Mouse (Mus musculus) limb, embryonic 14.5 days (tissue): ENCODE data around the gene Sult1b1. TPM values are rescaled to one million over a fixed set of nuclear protein-coding genes. Genes with fewer than 3 reads are reported as not detected.
"Not testable (repeated sequence)": the region's sequence is repeated elsewhere in the genome, so short reads cannot be mapped to it uniquely, and the experiment has no call there.

Experiments used
- ATAC-seq: fragments of 200-750 bp; cut with Nextera tagmentation; 2 replicates; pipeline ENCODE4 v1.8.0; 2017; ENCODE audit warnings: low read depth, moderate number of reproducible peaks, moderate TSS enrichment; ENCODE audit not compliant: low FRiP score
- DNase-seq: peaks from one replicate; pipeline ENCODE4 v3.0.0-alpha.2; 2015; ENCODE audit warnings: low spot score
- H3K27ac ChIP-seq: fragments of 300-500 bp; sonication (generic); replicated peaks from 2 replicates; pipeline ENCODE4 v1.5.1; 2014; ENCODE audit warnings: low read depth, mild to moderate bottlenecking, low read length, moderate library complexity, mixed read lengths
- H3K27me3 ChIP-seq: fragments of 300-500 bp; sonication (generic); 2 replicates; pipeline ENCODE4 v1.6.1; 2014; ENCODE audit warnings: low read length, mixed read lengths; ENCODE audit not compliant: control insufficient read depth, insufficient read depth
- H3K36me3 ChIP-seq: fragments of 300-500 bp; sonication (generic); 2 replicates; pipeline ENCODE4 v1.6.1; 2014; ENCODE audit warnings: mild to moderate bottlenecking, low read length, moderate library complexity, mixed read lengths; ENCODE audit not compliant: control insufficient read depth, insufficient read depth
- H3K4me1 ChIP-seq: fragments of 300-500 bp; sonication (generic); 2 replicates; pipeline ENCODE4 v1.6.1; 2014; ENCODE audit warnings: antibody characterized with exemption, low read length, mixed read lengths; ENCODE audit not compliant: control insufficient read depth, insufficient read depth
- H3K4me2 ChIP-seq: fragments of 300-500 bp; sonication (generic); replicated peaks from 2 replicates; pipeline ENCODE4 v1.6.1; 2014; ENCODE audit warnings: low read depth, mild to moderate bottlenecking, low read length, moderate library complexity; ENCODE audit not compliant: severe bottlenecking
- H3K4me3 ChIP-seq: fragments of 300-500 bp; sonication (generic); replicated peaks from 2 replicates; pipeline ENCODE4 v1.5.1; 2014; ENCODE audit warnings: low read length
- H3K9ac ChIP-seq: fragments of 300-500 bp; sonication (generic); 2 replicates; pipeline ENCODE4 v1.6.1; 2014; ENCODE audit warnings: mild to moderate bottlenecking, low read depth, low read length, moderate library complexity; ENCODE audit not compliant: severe bottlenecking
- H3K9me3 ChIP-seq: fragments of 300-500 bp; sonication (generic); 2 replicates; pipeline ENCODE4 v1.6.1; 2016; ENCODE audit warnings: low read length; ENCODE audit not compliant: control insufficient read depth
- POLR2A ChIP-seq: fragments of 200-500 bp; IDR thresholded peaks from 2 replicates; pipeline ENCODE4 v1.8.0; 2012; ENCODE audit warnings: inconsistent platforms, mild to moderate bottlenecking, moderate library complexity, borderline replicate concordance; ENCODE audit not compliant: insufficient read depth, insufficient read length; ENCODE audit errors: extremely low read depth
- WGBS: fragments of 180-500 bp; shearing (Covaris S2); extraction: QIAGEN DNeasy Blood & Tissue Kit; methylation state at CpG from one replicate; pipeline ENCODE4 v1.1.7; 2014; 5-methylcytosine and 5-hydroxymethylcytosine counted together
- polyA plus RNA-seq, 2 experiments: library from polyadenylated mRNA; depleted of rRNA in 1 of 2; stranded (reverse) in 1 of 2; unstranded in 1 of 2; fragments of >200 nt; fragmentation: Nextera tagmentation in 1 of 2; extraction: Ambion mirVana in 1 of 2; gene quantifications; 2 replicates each; pipeline versions ENCODE4 v1.2.1 to v1.2.3; 2012 to 2014

Gene Sult1b1
- polyA plus RNA-seq, 2 experiments, result not detected

DNA sequence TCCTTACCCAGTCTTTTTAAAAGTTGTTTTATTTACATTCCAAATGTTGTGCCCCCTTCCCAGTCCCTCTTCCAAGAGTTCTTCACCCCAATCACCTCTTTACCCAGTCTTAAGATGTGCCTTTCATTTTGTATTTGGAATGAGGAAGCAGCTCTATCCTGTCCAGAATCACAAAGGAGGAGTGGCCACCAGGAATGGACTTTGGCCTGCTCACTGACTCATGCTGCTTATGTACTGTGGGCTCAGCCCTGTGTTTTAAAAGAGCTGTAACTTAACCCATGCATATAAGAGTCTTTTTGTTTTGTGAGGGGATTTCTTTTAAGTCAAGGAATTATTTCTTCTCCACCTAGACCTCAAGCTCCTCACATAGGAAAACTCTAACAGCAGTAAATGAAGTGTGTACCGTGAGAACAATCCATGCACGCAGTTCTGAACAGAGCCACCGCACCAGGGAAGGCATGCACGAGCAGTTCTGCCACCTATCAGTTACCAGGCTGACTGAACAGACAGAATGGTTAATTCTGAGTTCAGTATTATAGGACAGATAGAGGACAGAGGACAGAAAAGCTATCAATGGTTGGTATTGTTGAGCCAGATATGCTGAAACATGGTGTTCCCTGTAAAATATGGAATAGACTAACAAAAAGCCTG, 1.9 kb downstream of the Sult1b1 start:
- Histone ChIP-seq H3K4me1 (no peaks in the 10 kb centered on the region), H3K27ac (no peak overlapping the region), H3K27me3 (no peaks in the 10 kb centered on the region), H3K9ac (no peak overlapping the region), H3K4me3 (no peak overlapping the region), H3K9me3 (no peaks in the 10 kb centered on the region), H3K4me2 (no peak overlapping the region), H3K36me3 (no peaks in the 10 kb centered on the region)
- TF ChIP-seq POLR2A, result no peak
- ATAC-seq (no peak), DNase-seq (no peak)
- 80% methylated on average over 4 of the region's 4 CpGs for WGBS

DNA sequence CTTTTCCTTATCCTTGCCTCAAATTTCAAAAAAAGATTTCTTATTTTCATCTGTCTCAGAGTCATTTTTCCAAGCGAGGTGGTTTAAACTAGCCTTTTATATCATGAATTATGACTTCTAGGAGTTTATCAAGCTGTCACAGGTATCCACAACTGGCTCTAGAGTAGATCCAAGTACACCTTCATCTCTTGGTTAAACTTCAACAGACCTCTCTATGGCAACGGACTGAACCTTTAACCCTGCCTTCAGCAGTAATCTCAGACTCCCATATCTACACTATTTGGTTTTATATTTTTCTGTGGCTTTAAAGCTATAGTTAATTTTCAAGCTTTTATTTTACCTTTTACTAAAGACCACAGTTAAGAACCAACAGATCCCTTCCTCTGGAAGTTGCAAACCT, 5.7 kb downstream of the Sult1b1 start:
- ATAC-seq (no peak), DNase-seq (no peak)
- WGBS, result 68% methylated on average over 2 of the region's 2 CpGs
- Histone ChIP-seq H3K27me3 (no peaks in the 10 kb centered on the region), H3K4me2 (no peak overlapping the region), H3K9ac (no peak overlapping the region), H3K4me3 (no peak overlapping the region), H3K4me1 (no peaks in the 10 kb centered on the region), H3K9me3 (no peaks in the 10 kb centered on the region), H3K36me3 (no peaks in the 10 kb centered on the region), H3K27ac (no peak overlapping the region)
- no peak for TF ChIP-seq POLR2A

DNA sequence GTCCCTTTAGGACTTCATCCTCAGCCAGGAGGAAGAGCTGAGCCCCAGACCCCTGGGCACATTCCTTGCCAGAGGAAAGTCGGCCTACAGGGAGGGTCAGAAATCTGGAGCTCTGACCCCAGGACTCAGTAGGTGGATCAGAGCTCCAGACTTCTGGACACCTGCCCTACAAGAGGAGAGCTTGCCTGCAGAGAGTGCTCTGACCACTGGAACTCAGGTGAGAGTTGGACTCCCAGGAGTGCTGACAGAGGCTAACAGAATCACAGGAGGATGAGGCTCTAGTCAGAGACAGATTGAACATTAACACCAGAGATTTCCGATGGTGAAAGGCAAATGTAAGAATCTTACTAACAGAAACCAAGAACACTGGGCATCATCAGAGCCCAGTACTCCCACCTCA, 14.4 kb downstream of the Sult1b1 start:
- 86% methylated on average over 2 of the region's 2 CpGs for WGBS
- H3K27ac ChIP-seq, DNase-seq, H3K4me2 ChIP-seq, H3K36me3 ChIP-seq, H3K4me3 ChIP-seq, ATAC-seq, H3K9me3 ChIP-seq, H3K4me1 ChIP-seq, H3K27me3 ChIP-seq, H3K9ac ChIP-seq: not testable (repeated sequence)

DNA sequence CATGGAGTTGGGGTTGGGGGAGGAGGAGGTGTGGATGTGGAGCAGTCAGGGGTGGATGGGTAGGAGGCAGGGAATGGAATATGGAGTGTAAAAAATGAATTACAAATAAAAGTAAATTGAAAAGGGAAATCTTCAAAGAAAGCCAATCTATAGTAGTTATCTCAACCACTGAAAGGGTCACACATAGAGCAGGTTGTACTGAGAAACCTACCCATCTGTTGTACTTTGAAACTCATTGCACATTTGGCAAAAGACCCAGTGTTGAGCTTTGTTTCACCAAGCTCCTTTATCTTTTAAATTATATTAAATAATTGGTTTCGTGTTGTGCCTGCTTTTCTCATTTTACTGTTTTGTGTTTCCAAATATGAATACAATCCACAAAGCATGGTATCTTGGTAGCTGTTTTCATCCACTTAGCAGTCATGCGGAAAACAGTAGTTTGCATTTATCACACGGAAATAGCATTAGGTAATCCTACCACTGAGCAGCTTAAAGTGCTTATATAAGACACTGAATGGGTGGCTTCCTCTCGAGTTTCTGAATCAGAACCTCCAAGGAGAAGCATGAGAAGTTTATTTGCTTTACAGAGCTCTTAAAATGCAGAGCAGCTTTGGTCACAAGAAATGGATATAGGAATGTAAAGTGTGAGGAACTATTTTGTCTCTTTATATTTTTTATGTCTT, 32.1 kb downstream of the Sult1b1 start:
- H3K4me3 ChIP-seq, result no peak overlapping the region
- no peak for TF ChIP-seq POLR2A
- DNase-seq (no peak), ATAC-seq (no peak)
- no peaks in the 10 kb centered on the region for H3K9me3 ChIP-seq
- H3K27ac ChIP-seq, result no peak overlapping the region
- no peak overlapping the region for H3K4me2 ChIP-seq
- no peaks in the 10 kb centered on the region for H3K36me3 ChIP-seq
- 66% methylated on average over 4 of the region's 4 CpGs for WGBS
- no peak overlapping the region for H3K9ac ChIP-seq
- no peaks in the 10 kb centered on the region for H3K27me3 ChIP-seq
- H3K4me1 ChIP-seq, result no peaks in the 10 kb centered on the region

DNA sequence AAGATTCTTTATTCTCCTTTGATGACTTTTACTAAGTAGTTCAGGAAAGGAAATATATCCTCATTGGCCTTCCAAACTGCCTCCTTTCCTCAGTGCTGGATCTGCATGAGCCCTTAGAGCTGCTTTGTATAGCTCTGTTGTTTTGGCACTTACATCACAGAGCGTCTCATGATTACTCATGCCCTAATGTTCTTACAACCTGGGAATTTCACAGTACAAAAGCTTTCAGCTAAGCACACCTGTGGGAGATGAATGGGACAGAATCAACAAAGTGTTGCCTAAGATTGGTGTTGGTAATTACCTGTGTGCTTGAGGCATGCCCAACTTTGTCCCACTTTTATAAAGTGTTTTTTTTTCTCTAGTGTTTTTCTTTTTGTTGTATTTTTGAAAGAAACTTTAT, 35.3 kb downstream of the Sult1b1 start:
- Histone ChIP-seq H3K4me1 (no peaks in the 10 kb centered on the region), H3K36me3 (no peaks in the 10 kb centered on the region), H3K27me3 (no peaks in the 10 kb centered on the region), H3K9ac (no peak overlapping the region), H3K4me2 (no peak overlapping the region), H3K27ac (no peak overlapping the region), H3K9me3 (no peaks in the 10 kb centered on the region), H3K4me3 (no peak overlapping the region)
- TF ChIP-seq POLR2A, result no peak
- ATAC-seq, result no peak
- WGBS, result 74% methylated on average over 1 of the region's 1 CpGs
- peak; percentile 2 for DNase-seq
